Mouse (Mus musculus) lung, postnatal 0 days (tissue): ENCODE data around the gene Rpl11. TPM values are rescaled to one million over a fixed set of nuclear protein-coding genes. Genes with fewer than 3 reads are reported as not detected.

ENCODE experiments used
- polyA plus RNA-seq: library from polyadenylated mRNA; unstranded; fragments of >200 nt; fragmentation: Nextera tagmentation; extraction: Ambion mirVana; gene quantifications from 2 replicates; pipeline ENCODE4 v1.2.1, GENCODE M21; 2015

Gene Rpl11
- polyA plus RNA-seq, 1 experiment from 2014 or later: 355 TPM

Other genes starting within 250 kb of the Rpl11 start
- 153 and 160 TPM in 2 replicates for gene Srsf10, start 197.7 kb downstream of the Rpl11 start, polyA plus RNA-seq
- gene Pnrc2, start 179.6 kb downstream of the Rpl11 start, polyA plus RNA-seq: 139 and 145 TPM in 2 replicates
- 1.9 and 2.2 TPM in 2 replicates for gene Cnr2, start 158.0 kb downstream of the Rpl11 start, polyA plus RNA-seq
- gene Fuca1, start 132.7 kb downstream of the Rpl11 start, polyA plus RNA-seq: 107 and 131 TPM in 2 replicates
- gene Hmgcl, start 107.0 kb downstream of the Rpl11 start, polyA plus RNA-seq: 63.6 and 67.7 TPM in 2 replicates
- 37.0 and 40.5 TPM in 2 replicates for gene Gale, start 89.7 kb downstream of the Rpl11 start, polyA plus RNA-seq
- gene Lypla2, start 80.8 kb downstream of the Rpl11 start, polyA plus RNA-seq: 103 and 115 TPM in 2 replicates
- gene Pithd1, start 66.2 kb downstream of the Rpl11 start, polyA plus RNA-seq: 35.3 and 39.6 TPM in 2 replicates
- gene Eloa, start 31.7 kb downstream of the Rpl11 start, polyA plus RNA-seq: 25.6 and 26.8 TPM in 2 replicates
- gene Id3, start 90.1 kb upstream of the Rpl11 start, polyA plus RNA-seq: 430 and 477 TPM in 2 replicates
- gene E2f2, start 119.0 kb upstream of the Rpl11 start, polyA plus RNA-seq: 17.8 and 19.1 TPM in 2 replicates
- 5.4 and 5.5 TPM in 2 replicates for gene Asap3, start 152.9 kb upstream of the Rpl11 start, polyA plus RNA-seq
- gene Tcea3, start 194.3 kb upstream of the Rpl11 start, polyA plus RNA-seq: 26.8 and 29.1 TPM in 2 replicates
- 18.4 and 21.0 TPM in 2 replicates for gene Zfp46, start 231.3 kb upstream of the Rpl11 start, polyA plus RNA-seq